Mouse (Mus musculus): ENCODE measurements around the gene Limk1. TPM values are rescaled to one million over a fixed set of nuclear protein-coding genes. Genes with fewer than 3 reads are reported as not detected.

The Limk1 gene
- 10 to 100 TPM in 1 of 2 experiments, 1 to 10 TPM in 1; 8.4 to 11.4 TPM for total RNA-seq (2021)
- long read RNA-seq, experiment 1 = 0 reads
- long read RNA-seq, experiment 2 = 0 reads

- DNase-seq = no peak
Observed at GRCm38 (mm10) chr5:134688086-134688717, at the start of gene Limk1. Gene Limk1, minus strand, starts transcription at chr5:134688598.

GRCm38 (mm10) chr5:134734920-134735319 is 46.5 kb upstream of the Limk1 start:
- no peak for DNase-seq

DNA sequence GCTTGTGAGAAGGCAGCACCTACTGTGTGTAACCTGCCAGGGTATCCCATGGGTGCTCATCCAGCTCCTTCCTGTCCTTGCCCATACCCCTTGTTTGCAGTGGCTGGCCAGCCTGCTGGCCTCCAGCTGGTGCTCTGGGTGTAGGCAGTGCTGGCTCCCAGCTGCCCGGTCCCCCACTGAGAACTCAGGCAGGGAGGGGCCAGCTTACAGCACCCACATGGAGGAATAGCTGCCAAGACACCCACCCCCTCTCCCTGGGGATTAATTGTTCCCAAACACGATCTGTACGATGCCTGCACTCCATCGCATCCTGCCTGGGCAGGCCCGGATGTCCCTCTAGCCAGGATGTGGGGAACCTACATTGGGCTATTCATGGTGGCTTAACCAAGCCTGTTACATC is 45.7 kb upstream of the Limk1 start:
- DNase-seq = no peak

DNA sequence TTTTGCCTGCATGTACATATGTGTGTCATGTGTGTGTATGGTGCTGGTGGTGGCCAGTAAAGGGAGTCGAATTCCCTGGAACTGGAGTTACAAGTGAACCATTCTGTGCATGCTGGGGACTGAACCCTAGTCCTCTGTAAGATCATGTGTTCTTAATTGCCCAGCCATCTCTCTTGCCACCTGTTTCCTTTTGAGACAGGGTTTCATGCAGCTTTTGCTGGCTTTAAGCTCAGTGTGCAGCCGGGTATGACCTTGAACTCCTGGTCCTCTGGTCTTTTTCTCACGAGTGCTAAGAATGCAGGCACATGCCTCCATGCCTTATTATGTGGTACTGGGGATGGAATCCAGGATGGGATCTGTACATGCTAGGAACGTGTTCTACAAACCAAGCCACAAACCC is 44.8 kb upstream of the Limk1 start:
- DNase-seq = no peak

GRCm38 (mm10) chr5:134729124-134729523 is 40.7 kb upstream of the Limk1 start:
- DNase-seq = no peak

DNA sequence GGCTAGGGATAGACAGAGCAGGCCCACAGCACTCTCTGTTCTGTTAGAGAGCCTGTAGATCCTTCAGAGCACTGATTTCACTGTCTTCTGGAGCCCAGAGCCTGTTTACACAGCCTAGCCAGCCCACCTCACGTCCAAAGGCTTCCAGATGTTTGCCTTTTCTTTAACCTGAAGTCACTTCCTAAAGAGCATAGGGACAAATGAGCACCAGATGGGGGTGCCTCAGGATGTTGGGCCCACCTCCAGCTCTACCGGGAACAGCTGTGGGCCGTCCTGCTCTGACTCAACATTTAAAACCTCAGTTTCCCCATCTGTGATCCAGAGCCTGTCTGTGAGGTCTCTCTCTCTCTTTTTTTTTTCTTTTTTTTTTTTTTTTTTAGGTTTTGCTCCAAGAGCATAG is 40.1 kb upstream of the Limk1 start:
- no peak for DNase-seq

DNA sequence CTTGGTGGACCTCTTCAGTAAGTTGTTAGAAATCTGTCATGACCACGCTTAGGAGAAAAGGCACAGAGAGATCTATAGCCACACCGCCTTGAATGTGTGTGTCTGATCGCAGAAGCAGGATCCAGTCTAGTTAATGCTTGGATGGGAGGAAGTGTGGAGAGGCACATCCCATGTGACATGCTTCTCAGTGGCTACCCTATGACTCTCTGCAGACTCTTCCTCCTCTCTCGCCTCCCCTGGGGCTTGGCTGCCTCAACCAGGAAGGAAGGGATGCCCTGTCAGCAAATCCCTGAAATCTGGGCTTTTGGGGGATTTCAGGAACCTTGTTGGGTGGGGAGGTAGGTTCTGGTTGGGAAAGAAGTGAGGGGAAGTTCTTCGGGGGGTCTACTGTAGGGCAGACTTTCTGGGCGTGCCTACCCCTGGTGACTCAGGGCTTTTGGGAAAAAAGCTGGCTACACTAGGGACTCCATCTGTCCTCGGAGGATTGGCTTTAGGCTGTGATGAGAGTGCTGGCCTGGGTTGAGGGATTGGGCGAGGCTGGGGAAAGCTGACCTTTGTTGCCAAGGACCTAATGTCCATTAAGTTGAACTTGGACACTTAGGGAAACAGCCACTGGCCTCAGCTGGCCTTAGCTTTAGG is 38.7 kb upstream of the Limk1 start:
- no peak for DNase-seq

DNA sequence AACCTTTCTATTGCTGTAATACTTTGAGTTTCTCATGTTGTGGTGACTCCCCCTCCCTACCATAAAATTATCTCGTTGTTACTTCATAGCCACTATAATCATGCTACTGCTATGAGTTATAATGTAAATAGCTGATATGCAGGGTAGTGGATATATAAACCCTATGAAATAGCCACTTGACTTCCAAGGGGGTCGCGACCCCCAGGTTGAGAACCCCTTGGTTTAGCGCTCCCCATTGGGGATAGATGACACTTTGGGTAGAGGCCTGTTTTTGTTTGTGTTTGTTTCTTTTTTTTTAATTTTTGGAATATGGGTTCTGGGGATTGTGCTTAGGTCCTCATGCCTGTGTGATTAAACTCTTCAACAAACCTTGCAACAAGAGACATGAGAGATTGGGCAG is 36.9 kb upstream of the Limk1 start:
- DNase-seq = no peak

DNA sequence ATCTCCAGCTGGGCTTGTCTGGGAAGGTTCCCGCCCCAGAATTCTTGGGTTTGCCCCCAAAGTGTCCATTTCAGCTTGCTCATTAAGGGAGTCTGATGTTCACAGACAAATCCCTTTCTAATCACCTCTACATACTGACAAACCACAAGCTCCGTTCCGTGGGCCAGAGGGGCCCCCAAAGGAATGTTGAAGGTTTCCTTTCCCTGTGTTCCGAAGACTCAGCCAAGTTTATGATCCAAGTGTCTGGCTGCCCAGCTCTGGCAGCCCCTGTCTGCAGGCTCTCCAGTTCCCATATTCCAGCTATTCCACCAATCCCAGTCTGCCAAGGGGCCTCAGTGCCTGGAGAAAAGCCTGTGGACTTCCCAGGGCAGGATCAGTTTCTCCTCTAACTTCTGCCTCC is 31.7 kb upstream of the Limk1 start:
- no peak for DNase-seq

DNA sequence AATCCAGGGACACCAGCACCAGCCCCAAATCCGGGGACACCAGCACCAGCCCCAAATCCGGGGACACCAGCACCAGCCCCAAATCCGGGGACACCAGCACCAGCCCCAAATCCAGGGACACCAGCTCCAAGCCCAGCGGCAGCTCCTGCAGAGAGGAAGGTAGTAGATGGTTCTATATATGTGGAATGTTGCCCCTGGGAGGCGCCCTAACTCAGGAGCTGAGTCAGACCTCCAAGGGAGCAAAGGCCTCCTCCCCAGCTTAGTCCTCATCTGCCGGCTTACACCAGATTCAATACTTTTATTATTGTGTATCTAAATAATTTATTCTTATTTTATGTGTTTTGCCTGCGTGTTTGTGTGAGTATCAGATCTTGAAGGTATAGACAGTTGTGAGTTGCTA is 22.7 kb upstream of the Limk1 start:
- DNase-seq = no peak

DNA sequence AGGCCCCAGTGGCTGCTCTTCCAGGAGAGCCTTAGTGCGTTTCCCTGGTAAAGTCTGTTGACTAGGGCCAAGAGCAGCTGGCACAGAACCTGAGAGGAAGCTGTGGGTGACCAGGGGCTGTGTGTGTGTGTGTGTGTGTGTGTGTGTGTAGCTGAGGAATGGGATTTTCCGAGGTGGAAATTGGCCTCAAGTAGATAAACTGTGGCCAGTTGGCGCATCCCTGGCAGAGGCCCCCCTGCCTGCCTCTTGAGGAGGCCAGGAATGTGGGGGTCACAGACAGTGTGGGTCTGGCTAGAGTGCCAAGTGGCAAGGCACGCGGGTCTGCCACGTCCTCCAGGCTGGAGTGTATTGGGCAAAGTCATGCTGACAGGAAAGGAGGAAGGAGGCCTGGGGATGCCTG is 20.9 kb upstream of the Limk1 start:
- peak; percentile 26 for DNase-seq

- DNase-seq = peak; percentile 76
Observed at GRCm38 (mm10) chr5:134704157-134704556, 15.8 kb upstream of the Limk1 start.

DNA sequence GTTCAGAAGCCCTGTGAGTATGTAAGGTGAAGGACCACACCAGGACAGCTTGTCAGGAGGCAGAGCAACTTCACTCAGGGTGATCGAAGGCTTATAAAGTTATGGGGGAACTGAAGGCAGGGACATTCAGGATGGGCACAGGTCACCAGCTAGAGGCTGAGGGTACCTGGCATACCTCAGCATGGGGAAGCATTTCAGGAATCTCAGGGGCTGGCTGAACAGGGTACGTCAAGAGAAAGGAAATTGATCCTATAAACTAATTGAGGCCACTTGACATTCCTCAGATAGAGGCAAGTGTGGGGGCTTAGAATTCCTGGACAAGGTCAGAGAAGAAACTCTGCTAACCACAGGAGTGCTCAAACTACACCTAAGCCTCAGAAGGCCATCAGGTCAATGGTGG is 7.1 kb upstream of the Limk1 start:
- DNase-seq = no peak

- DNase-seq = no peak
Observed at GRCm38 (mm10) chr5:134695082-134695481, 6.7 kb upstream of the Limk1 start.

DNA sequence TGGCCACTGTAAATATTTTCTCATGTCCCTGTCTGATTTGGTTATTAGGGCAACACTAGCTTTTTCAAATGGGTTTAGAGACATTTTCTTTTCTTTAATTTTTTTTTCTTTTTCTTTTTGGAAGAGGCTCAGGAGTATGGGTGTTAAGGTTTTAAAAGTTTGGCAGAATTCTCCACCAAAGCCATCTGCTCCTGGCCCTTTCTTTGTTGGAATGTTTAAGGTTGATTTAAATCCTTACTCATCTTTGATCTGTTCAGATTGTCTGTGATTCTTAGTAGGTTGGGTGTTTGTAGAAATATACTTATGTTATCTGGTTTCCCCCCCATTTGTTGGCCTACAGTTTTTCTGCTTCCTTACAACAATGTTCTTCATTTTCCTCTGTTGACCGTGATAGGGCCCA is 4.3 kb upstream of the Limk1 start:
- DNase-seq = no peak

- DNase-seq = peak; percentile 97
Observed at GRCm38 (mm10) chr5:134688718-134689284, 403 bp upstream of the Limk1 start.

GRCm38 (mm10) chr5:134687187-134687586 is 1.2 kb downstream of the Limk1 start:
- no peak for DNase-seq

DNA sequence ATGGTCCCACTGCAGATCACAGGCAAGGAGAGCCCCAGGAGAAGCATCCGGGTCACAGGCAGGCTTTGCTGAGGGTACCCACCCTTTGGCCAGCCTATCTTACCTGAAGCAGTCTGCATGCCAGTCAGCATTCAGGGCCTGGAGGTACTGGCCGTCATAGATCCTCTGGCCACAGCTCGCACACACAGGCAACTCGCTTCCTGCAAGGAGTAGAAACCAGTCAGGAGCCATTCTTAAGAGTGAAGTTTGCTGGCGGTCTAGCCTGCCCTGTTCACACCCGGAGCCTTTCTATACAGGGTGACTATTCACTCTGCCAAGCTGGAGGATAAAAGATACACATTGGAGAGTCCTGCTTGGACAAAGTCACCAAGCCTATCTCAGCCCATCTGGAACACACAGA is 1.9 kb downstream of the Limk1 start:
- no peak for DNase-seq

DNA sequence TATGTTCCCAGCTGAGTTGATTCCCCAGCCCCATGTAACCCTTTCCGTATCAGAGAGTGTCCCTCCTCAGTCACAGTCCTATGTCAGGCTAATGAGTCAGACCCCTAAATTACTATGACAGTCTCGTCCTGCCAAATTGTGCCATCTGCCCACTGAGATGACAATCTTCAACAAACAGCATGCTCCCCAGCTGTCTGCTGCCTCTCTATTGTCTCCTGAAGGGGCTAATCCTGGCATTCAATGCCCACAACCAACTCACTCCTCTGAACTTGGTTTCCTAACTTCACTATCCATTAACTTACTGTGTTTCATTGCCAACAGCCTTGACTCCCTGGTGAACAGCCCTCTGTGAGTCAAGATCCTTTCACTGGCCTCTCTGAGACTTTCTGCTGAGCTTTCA is 4.0 kb downstream of the Limk1 start:
- no peak for DNase-seq

DNA sequence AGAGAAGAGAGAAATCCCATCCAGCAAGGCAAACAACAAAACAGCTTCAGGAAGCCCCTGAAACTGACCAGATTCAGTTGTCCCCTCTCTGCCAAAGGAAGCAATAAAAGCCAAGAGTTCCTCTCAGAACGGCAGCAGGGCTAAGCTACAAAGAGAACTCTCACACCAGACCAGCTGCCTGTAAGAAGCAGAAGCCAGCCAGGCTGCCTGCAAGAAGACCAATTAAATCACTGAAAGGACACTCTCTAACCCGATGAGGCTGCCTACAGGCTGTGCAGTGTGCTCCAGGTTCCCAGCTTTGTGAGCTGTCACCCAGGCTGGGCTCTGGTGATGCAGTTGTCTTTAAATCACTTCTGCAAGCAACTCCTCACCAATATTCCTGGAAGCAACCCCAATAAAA is 4.6 kb downstream of the Limk1 start:
- DNase-seq = no peak

GRCm38 (mm10) chr5:134680238-134680637 is 8.2 kb downstream of the Limk1 start:
- DNase-seq = no peak

- DNase-seq = no peak
Observed at GRCm38 (mm10) chr5:134678827-134679546, 9.4 kb downstream of the Limk1 start.

- peak; percentile 46 for DNase-seq
Observed at GRCm38 (mm10) chr5:134678031-134678430, 10.4 kb downstream of the Limk1 start.

Data from gastrocnemius, postnatal 10 days (tissue).